Mouse (Mus musculus) C2C12 (cell line): Measurements from ENCODE around the gene Olfr827. TPM values are rescaled to one million over a fixed set of nuclear protein-coding genes. Genes with fewer than 3 reads are reported as not detected.

Experiments used
- H3K27me3 ChIP-seq: one replicate; pipeline ENCODE4 v1.6.1; 2011; ENCODE audit not compliant: control insufficient read depth, insufficient read depth, insufficient read length
- H3K36me3 ChIP-seq: one replicate; pipeline ENCODE4 v1.6.1; 2011; ENCODE audit not compliant: control insufficient read depth, insufficient read depth
- H3K4me3 ChIP-seq: one replicate; pipeline ENCODE4 v1.5.1; 2011; ENCODE audit warnings: mild to moderate bottlenecking, control low read depth; ENCODE audit not compliant: poor library complexity, insufficient read depth, severe bottlenecking
- H3K79me2 ChIP-seq: one replicate; pipeline ENCODE4 v1.6.1; 2011; ENCODE audit not compliant: control insufficient read depth, insufficient read depth
- H3K79me3 ChIP-seq: one replicate; pipeline ENCODE4 v1.6.1; 2011; ENCODE audit warnings: low read depth, control low read depth
- H3ac ChIP-seq: one replicate; pipeline ENCODE3; 2011; ENCODE audit warnings: low read depth; ENCODE audit not compliant: control insufficient read depth, insufficient read length
- CEBPB ChIP-seq: IDR thresholded peaks from one replicate; pipeline ENCODE4 v1.6.1; 2011; ENCODE audit warnings: low read depth, mild to moderate bottlenecking, control low read depth, moderate library complexity
- CTCF ChIP-seq: IDR thresholded peaks from one replicate; pipeline ENCODE4 v1.5.1; 2011; ENCODE audit not compliant: control insufficient read depth, insufficient read depth, insufficient read length
- FOSL1 ChIP-seq: IDR thresholded peaks from one replicate; pipeline ENCODE4 v1.8.0; 2011; ENCODE audit warnings: mild to moderate bottlenecking, low read length; ENCODE audit not compliant: poor library complexity, insufficient read depth, severe bottlenecking
- MAX ChIP-seq: IDR thresholded peaks from one replicate; pipeline ENCODE4 v1.6.1; 2011; ENCODE audit warnings: mild to moderate bottlenecking, control low read depth
- MYOD1 ChIP-seq: IDR thresholded peaks from one replicate; pipeline ENCODE4 v1.6.1; 2011; ENCODE audit warnings: low read depth; ENCODE audit not compliant: control insufficient read depth, insufficient read length
- MYOG ChIP-seq: IDR thresholded peaks from one replicate; pipeline ENCODE4 v1.6.1; 2011; ENCODE audit not compliant: control insufficient read depth, insufficient read length; ENCODE audit errors: extremely low read depth
- USF1 ChIP-seq: IDR thresholded peaks from one replicate; pipeline ENCODE4 v1.6.1; 2011; ENCODE audit warnings: low read depth, mild to moderate bottlenecking, control low read depth, moderate library complexity
- long read RNA-seq, 2 experiments: library from polyadenylated mRNA; unstranded; transcript quantifications; one replicate each; pipeline ENCODE4 v2.0.0; 2019 to 2020
- polyA plus RNA-seq: library from polyadenylated mRNA; unstranded; fragments of >200 nt; fragmentation: generic; extraction: Trizol; gene quantifications from one replicate; pipeline ENCODE4 v1.2.1, GENCODE M21; 2012; ENCODE audit warnings: missing spikeins

Gene Olfr827
- polyA plus RNA-seq: not detected
- long read RNA-seq, experiment 1: 0 reads
- long read RNA-seq, experiment 2: 0 reads

DNA sequence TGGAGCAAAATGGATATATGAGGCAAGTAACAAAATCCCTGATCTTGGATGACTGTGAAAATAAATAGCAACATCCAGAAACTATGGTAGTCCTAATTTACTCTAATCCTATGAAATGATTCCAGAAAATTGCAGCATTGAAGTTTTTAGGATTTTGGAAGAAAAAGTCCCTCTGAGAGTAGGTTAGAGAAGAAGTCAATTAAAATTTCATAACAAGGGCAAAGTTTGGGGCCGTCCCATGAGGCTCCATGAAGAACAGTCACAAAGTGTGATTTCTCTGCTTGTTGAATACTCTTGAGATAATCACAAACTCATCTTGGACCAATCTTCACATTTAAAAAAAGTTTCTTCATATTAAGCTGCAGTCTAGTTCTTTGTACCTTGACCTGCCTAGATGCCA lies at the start of gene Olfr827:
TSS of gene Olfr827 (minus strand) at position 101 of the 400 bp plus-strand sequence.
- no peak for TF ChIP-seq FOSL1
- TF ChIP-seq USF1: no peak
- no peak for TF ChIP-seq CEBPB
- TF ChIP-seq MYOD1: no peak
- no peak for TF ChIP-seq CTCF
- TF ChIP-seq MAX: no peak
- TF ChIP-seq MYOG: no peak
- Histone ChIP-seq H3K27me3 (no peaks in the 10 kb centered on the region), H3K4me3 (no peak within 1 kb of the TSS), H3ac (no peak within 1 kb of the TSS), H3K79me3 (no peaks in the 10 kb centered on the region), H3K79me2 (no peaks in the 10 kb centered on the region), H3K36me3 (no peaks in the 10 kb centered on the region)

DNA sequence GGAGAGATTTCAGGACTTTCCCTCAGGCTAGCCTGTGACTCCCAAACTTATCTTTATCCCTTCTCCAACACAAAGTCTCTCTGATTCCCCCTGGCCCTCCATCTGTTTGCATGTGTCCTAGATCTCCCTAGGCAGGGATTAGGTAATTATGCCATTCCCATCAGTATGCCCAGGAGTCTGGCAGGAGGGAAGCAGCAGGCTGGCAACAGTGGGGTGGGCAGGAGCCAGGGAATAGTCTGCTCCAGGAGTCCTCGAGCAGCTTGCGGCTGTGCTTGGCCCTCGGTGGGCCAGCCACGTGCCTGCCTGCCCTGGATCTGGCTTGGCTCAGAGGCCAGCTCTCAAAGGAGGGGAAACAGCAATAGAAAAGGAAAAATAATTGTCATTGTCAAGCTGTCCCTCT lies 49.0 kb upstream of the Olfr827 start:
- H3K79me3 ChIP-seq: no peaks in the 10 kb centered on the region
- TF ChIP-seq FOSL1: no peak
- TF ChIP-seq MYOG: no peak
- TF ChIP-seq MYOD1: no peak
- no peak for TF ChIP-seq CEBPB
- TF ChIP-seq CTCF: no peak
- no peak for TF ChIP-seq MAX
- no peak for TF ChIP-seq USF1
- no peak overlapping the region for H3K4me3 ChIP-seq
- H3ac ChIP-seq: no peak overlapping the region
- no peaks in the 10 kb centered on the region for H3K36me3 ChIP-seq
- no peaks in the 10 kb centered on the region for H3K27me3 ChIP-seq
- no peaks in the 10 kb centered on the region for H3K79me2 ChIP-seq

- H3K27me3 ChIP-seq: no peaks in the 10 kb centered on the region
- H3K36me3 ChIP-seq: no peaks in the 10 kb centered on the region
- TF ChIP-seq CTCF (no peak), MYOG (no peak), FOSL1 (no peak), USF1 (no peak), CEBPB (no peak), MYOD1 (no peak), MAX (no peak)
- H3K79me2 ChIP-seq: no peaks in the 10 kb centered on the region
- no peak overlapping the region for H3K4me3 ChIP-seq
- H3ac ChIP-seq: no peak overlapping the region
- H3K79me3 ChIP-seq: no peaks in the 10 kb centered on the region
Observed at GRCm38 (mm10) chr10:130259483-130259882, 45.3 kb upstream of the Olfr827 start.

DNA sequence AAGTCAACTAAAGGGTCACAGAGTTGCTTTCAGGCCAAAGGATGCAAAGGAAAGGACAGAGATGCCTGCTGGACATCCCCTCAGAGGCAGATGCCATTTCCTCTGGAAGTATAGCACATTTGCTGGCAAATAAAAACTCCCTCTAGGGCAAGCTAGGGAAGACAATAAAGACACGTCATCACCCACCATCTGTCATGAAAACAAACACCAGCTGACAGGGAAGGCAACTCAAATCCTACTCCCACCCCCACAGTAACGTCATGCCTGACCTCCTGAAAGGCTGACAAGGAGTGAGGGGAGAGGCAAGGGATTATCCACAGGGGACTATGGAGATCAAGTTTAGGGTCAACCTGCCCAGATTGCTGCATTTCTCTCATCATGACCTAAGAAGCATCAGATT lies 30.1 kb upstream of the Olfr827 start:
- no peaks in the 10 kb centered on the region for H3K36me3 ChIP-seq
- peak; percentile 60 for TF ChIP-seq MYOD1
- TF ChIP-seq USF1: no peak
- H3K79me2 ChIP-seq: no peaks in the 10 kb centered on the region
- no peak overlapping the region for H3K4me3 ChIP-seq
- no peak overlapping the region for H3ac ChIP-seq
- H3K79me3 ChIP-seq: no peaks in the 10 kb centered on the region
- H3K27me3 ChIP-seq: no peaks in the 10 kb centered on the region

DNA sequence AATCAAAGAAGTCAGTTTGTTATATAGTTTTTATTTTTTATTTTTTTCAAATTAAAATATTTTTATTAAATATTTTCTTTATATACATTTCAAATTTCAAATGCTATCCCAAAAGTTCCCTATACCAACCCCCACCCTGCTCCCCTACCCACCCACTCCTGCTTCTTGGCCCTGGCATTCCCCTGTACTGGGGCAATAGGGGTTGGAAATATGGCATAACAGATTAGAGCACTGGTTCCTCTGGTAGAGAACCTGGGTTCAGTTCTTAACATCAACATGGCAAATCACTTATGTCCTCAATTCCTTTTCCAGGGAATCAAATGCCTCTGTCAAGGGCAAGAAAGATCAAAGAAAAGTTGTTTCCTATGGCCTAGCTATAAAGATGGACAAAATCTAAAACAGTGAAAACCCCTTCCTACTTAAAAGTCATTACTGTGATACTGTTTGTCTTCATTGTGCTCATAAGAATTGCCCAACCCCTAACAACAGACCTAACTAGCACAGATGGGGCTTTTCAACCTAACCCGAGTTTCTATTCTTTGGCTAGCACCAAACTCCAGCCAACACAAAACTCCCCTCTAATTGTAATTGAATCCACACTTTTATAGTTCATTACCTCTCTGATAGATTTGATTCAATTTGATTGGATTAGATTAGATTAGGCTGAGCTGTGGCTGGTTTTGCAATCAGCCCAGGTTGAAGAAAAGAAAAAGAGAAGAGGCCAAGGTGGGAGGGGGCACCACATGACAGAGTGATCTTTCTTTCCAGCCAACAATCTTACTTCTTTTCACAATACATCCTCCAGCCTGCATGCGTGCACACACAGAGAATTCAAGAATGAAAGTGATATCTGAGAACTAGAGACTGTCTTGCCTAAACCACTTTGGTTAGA lies 24.4 kb upstream of the Olfr827 start:
- Histone ChIP-seq H3K36me3 (no peaks in the 10 kb centered on the region), H3K27me3 (no peaks in the 10 kb centered on the region), H3K79me3 (no peaks in the 10 kb centered on the region), H3K79me2 (no peaks in the 10 kb centered on the region), H3ac (no peak overlapping the region), H3K4me3 (no peak overlapping the region)
- no peak for TF ChIP-seq CEBPB
- TF ChIP-seq MYOD1: no peak
- TF ChIP-seq USF1: no peak
- no peak for TF ChIP-seq FOSL1
- TF ChIP-seq CTCF: no peak
- TF ChIP-seq MAX: no peak
- TF ChIP-seq MYOG: no peak
